Mouse (Mus musculus): ENCODE data around the gene Rras.
A peak's percentile ranks its signal among the peaks of the same experiment; 100 is the strongest.
"Not testable (repeated sequence)": the region's sequence is repeated elsewhere in the genome, so short reads cannot be mapped to it uniquely, and the experiment has no call there.

The Rras gene

DNA sequence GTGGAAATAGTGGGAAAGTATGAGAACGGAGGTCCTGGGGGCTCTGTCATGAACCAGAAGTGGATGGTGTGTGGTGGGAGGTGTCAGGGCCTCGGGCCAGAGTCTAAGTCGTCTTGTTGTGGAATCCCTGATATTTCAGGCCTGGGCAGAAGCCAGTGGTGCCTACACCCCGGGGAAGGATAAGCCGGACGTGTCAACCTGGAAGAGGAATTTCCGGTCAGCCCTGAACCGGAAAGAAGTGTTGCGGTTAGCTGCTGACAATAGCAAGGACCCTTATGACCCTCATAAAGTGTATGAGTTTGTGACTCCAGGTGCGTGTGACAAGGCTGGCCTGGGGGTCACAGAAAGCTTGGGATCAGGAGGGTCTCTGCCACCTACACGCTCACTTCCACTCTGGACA, 18.0 kb upstream of the Rras start:
- no peak for DNase-seq (ENCODE audit: low spot score)

GRCm38 (mm10) chr7:45000539-45001114, 17.1 kb upstream of the Rras start:
- DNase-seq (ENCODE audit: low spot score): no peak

- DNase-seq (ENCODE audit: low spot score): no peak
Observed at GRCm38 (mm10) chr7:45002440-45002839, 15.3 kb upstream of the Rras start.

DNA sequence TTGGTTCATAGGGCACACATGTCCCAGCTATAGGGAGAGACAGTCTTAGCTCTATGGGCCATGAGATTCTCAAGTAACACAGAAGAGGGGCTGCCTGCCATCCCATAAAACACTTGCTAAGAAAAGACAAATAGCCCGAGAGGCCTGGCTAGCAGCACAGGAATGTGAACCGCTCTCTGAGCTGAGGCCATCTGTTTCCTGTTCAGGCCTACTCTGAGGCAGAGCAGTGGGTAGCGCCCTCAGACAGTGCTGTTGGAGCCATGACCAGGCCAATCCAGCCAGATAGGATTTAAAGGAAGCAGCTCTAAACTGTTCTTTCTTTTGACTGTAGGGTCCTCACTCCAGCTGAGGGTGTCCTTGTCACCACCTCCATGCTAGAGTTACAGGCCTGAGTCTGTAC, 13.2 kb upstream of the Rras start:
- no peak for DNase-seq (ENCODE audit: low spot score)

GRCm38 (mm10) chr7:45005321-45005992, 12.3 kb upstream of the Rras start:
- DNase-seq (ENCODE audit: low spot score): no peak

DNA sequence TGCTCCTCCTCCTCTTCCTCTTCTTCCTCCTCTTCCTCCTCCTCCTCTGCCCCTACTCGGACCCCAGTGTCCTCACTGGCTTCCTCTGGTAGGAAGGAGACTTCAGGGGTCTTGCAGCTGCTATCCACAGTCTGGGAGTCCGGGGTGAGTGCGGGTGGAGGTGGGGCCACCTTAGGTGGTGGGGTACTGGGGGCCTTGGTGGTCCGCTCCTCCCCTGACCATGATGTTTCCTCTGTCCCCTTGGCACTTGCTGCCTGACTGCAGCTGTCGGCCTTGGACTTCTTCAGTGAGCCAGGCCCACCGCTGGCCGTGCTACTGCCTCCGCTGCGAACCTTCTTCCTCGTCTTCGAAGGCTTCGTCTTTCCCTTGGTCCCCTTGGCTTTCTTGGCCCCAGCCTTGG, 11.3 kb upstream of the Rras start:
- no peak for DNase-seq (ENCODE audit: low spot score)

DNA sequence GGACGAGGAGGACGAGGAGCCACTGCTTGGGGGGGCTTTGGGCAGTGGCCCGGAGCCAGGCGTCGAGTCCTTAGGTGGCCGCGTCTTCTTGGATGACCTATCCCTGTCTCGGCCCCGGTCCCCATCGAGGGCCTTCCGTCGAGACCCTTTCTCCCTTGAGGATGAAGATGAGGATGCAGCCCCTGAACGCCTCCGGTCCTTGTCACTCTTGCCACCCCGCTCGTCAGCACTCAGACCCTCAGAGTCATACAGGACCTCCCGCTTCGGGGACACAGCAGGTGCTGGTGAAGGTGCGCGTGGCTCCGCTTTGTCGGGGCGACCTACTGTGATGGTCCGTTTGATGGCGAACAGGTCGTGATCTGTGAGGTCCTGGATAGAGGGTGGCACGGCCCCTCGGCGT, 10.6 kb upstream of the Rras start:
- no peak for DNase-seq (ENCODE audit: low spot score)

DNA sequence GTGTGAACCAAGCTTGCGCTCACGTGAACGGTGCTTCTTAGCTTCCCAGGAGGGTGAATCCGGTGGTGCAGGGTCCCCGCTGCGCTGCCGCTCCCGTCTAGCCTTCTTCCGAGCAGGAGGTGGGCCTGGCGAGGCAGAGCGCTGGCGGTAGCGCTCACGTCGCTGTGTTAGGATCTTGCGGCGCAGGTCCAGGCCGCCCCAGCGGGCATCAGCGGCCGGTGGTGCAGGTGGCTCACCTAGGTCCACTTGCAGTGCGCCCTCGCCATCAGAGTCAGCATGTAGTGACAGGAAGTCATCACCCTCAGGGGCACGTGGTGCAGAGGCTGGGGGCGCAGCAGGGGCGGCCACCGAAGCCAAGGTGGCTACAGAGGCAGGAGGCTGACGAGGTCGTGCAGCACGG, 9.9 kb upstream of the Rras start:
- DNase-seq (ENCODE audit: low spot score): no peak

DNA sequence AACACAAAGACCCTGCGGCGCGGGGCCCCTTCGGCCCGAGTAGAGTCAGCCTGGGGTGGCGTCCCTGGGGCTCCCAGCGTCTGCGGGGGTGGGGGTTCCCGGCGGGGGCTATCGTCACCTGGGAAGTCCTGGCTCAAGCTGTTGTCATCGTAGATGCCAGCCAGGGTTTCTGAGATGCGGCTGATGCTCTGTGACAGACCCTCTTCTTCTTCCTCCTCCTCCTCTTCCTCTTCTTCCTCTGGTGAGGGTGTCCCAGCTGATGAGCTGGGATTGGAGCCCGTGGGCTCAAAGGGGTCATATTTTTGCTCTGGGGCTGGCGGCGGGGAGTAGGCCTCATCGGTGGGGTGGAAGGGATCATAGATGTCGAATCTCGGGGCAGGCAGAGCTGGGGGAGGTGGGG, 9.3 kb upstream of the Rras start:
- no peak for DNase-seq (ENCODE audit: low spot score)

GRCm38 (mm10) chr7:45012011-45012410, 5.8 kb upstream of the Rras start:
- DNase-seq (ENCODE audit: low spot score): no peak

- DNase-seq (ENCODE audit: low spot score): no peak
Observed at GRCm38 (mm10) chr7:45012824-45013223, 4.9 kb upstream of the Rras start.

GRCm38 (mm10) chr7:45013366-45014095, 4.2 kb upstream of the Rras start:
- no peak for DNase-seq (ENCODE audit: low spot score)

DNA sequence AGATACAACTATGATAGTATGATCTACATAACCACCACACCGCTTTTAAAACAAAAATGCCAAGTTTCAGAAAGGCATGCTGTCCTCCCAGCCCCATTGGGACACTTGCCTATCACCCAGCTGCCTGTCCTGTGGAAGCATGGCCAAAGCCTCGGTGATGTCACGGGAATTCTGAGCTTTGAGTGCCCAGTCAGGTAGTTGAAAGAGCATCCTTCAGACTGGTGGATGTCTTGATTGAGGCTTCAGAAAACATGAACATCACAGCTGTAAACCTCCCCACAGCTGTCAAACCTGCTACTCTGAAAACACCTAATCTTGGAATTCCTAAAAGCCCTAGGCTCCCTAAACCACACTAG, 3.7 kb upstream of the Rras start:
- no peak for DNase-seq (ENCODE audit: low spot score)

GRCm38 (mm10) chr7:45015344-45015956, 2.3 kb upstream of the Rras start:
- no peak for DNase-seq (ENCODE audit: low spot score)

DNA sequence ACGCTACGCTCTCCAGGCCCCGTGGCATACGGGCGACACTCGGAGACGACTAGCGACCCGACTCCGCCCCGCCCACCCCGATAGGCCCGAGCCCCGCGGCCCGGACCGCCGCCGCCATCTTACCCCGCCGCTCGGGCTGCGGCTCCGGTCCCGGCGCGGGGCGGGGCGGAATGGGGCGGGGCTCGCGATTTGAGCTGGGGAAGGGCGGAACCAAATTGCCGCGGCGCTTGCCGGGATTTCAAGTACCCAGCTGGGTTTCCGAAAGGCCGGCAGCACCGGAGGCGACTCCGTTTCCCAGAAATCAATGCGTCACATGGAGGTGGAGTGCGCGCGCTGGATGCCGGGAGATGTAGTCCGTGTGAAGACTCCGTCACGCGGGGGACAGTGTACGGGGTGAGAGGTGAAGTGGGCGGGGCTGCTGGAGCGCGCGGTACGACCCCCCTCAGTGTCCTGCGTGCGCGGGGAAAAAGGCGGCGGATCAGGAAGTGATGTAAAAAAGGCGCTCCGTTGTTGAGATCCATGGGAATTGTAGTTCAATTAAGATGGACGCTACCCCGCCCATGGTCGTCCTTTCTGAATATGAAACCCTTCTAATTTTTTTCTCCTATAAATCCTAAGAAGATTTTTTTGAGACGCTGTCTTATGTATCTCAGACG, 1.7 kb upstream of the Rras start, which contains the start of gene Scaf1:
TSS of gene Scaf1 (minus strand) at position 407 of the 656 bp plus-strand sequence.
- DNase-seq (ENCODE audit: low spot score): peak; percentile 99

DNA sequence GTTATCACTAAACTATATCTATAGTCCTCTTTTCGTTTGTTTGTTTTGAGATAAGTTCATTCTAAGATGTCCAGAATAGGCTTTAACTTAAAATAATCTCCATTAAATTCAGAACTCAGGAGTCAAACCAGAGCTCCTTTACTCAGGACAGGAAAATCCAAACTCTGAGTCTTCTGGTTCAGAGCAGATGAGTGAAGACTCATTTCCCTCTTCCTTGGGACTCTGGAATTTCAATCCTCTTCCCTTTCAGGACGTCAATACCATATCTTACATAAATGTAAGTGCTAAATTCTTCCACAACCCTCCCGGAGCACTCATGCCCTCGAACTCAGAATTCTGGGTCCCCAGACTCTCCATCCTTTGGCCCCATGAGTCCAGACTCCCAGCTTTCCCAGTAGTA, 1.0 kb upstream of the Rras start:
- DNase-seq (ENCODE audit: low spot score): no peak

DNA sequence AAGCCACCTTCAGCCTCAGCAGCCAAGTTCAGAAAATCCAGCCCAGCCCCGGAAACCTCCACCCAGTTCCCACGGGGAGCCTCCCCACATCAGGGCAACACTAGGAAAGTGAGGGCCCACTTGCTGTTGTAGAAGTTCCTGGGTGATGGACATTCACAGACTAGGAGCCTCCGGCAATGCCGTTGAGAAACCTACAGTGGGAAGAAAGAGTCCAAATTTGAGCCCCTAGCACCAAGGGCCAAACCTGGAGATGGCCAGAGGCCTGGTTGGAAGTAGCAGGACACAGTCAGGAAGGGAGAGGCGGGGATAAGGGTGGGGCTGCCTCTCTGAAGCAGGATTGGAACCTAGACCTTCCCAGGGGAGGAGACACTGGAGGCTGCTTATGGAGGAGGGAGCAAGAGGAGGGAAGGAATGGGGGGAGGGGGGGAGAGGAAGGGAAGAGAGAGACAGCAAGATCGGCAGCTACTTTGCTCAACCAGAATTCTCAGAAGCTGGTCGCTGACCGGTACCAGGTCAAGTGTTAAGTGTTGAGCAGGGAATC, 1.3 kb downstream of the Rras start:
- no peak for DNase-seq (ENCODE audit: low spot score)

- no peak for DNase-seq (ENCODE audit: low spot score)
Observed at GRCm38 (mm10) chr7:45020225-45020624, 2.5 kb downstream of the Rras start.

GRCm38 (mm10) chr7:45023711-45024110, 6.0 kb downstream of the Rras start:
- not testable (repeated sequence) for DNase-seq (ENCODE audit: low spot score)

- DNase-seq (ENCODE audit: low spot score): no peak
Observed at GRCm38 (mm10) chr7:45024281-45025248, 6.8 kb downstream of the Rras start.

DNA sequence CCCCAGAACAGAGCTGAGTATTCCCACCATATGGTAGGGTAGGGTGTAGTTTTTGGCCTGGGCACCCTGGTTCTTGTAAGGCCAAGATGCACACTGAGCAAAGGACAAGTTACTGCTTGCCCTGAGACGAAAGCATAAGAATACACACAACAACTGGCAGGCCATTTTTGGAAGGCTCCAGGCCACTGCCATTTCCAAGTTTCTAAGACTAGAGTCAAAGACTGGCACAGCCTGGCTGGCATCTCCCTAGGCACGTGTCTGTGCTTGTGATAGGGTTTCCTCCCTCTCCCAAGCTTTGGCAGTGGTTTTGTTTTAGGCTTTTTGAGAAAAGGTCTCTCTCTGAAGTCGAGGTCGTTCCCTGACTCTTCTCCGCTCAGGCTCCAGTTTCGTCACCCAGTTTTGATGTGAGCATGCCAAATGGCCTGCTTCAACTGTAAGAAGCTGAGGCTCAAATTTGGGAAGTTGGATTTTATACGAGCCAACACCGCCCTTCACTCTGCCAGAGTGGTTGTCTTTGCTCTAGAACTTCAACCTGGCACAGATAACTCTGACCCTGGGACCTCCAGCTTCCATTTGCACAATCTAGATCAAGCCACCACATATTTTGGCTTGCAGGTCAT, 8.0 kb downstream of the Rras start:
- no peak for DNase-seq (ENCODE audit: low spot score)

All from testis, postnatal 10 days (tissue).